Mouse (Mus musculus) forebrain, embryonic 16.5 days (tissue): ENCODE measurements at regions not wholly inside any gene's neighbourhood (a gene's known extent, or its start where the extent isn't known, plus 50 kb on each side); places are given as distances from the start of the nearest gene placed in this dataset.

Experiments
- ATAC-seq: fragments of 200-750 bp; cut with Nextera tagmentation; 2 replicates; pipeline ENCODE4 v1.8.0; 2017; ENCODE audit warnings: mild to moderate bottlenecking, moderate library complexity
- H3K27ac ChIP-seq: fragments of 300-500 bp; sonication (generic); 2 replicates; pipeline ENCODE4 v1.5.1; 2014; ENCODE audit warnings: low read length, control low read depth
- H3K27me3 ChIP-seq: fragments of 300-500 bp; sonication (generic); replicated peaks from 2 replicates; pipeline ENCODE4 v1.6.1; 2014; ENCODE audit warnings: low read length; ENCODE audit not compliant: control insufficient read depth, insufficient read depth
- H3K36me3 ChIP-seq: fragments of 300-500 bp; sonication (generic); 2 replicates; pipeline ENCODE4 v1.6.1; 2014; ENCODE audit not compliant: control insufficient read depth, insufficient read depth
- H3K4me1 ChIP-seq: fragments of 300-500 bp; sonication (generic); replicated peaks from 2 replicates; pipeline ENCODE4 v1.6.1; 2014; ENCODE audit warnings: low read length; ENCODE audit not compliant: control insufficient read depth, insufficient read depth
- H3K4me2 ChIP-seq: fragments of 300-500 bp; sonication (generic); 2 replicates; pipeline ENCODE4 v1.6.1; 2014; ENCODE audit warnings: mild to moderate bottlenecking, low read length, control low read depth
- H3K4me3 ChIP-seq: fragments of 300-500 bp; sonication (generic); replicated peaks from 2 replicates; pipeline ENCODE4 v1.5.1; 2014; ENCODE audit warnings: mild to moderate bottlenecking, low read length, control low read depth
- H3K9ac ChIP-seq: fragments of 300-500 bp; sonication (generic); replicated peaks from 2 replicates; pipeline ENCODE4 v1.6.1; 2014; ENCODE audit warnings: low read depth, low read length, control low read depth
- H3K9me3 ChIP-seq: fragments of 300-500 bp; sonication (generic); 2 replicates; pipeline ENCODE4 v1.6.1; 2016; ENCODE audit warnings: low read length; ENCODE audit not compliant: control insufficient read depth
- WGBS: fragments of 180-500 bp; shearing (Covaris S2); extraction: QIAGEN DNeasy Blood & Tissue Kit; methylation state at CpG from one replicate; pipeline ENCODE4 v1.1.7; 2014; 5-methylcytosine and 5-hydroxymethylcytosine counted together

DNA sequence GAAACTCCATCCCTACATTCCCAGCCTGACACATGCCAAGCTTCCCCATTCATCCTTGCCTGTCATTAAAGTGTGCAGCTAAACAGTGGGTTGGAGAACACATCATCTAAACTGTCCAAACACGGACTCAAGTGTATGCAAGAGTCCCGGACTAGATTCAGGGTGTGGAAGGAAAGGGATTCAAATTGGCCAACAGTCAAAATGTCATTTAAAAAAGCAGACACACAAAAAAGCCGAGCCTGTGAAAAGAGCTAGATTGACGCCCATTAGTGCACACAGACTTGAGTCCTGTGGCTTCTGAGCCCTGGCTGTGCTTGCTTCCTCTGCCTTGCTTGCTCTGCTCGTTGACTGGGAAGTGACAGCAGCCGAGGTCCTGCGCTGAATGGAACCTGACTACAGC, 181.5 kb downstream of the Kit start:
- Histone ChIP-seq H3K9me3 (no peaks in the 10 kb centered on the region), H3K4me2 (no peak overlapping the region; the same call in 1 of the 2 replicates), H3K36me3 (no peaks in the 10 kb centered on the region), H3K4me1 (peaks cover 15% of the 10 kb centered on the region), H3K27me3 (no peaks in the 10 kb centered on the region), H3K4me3 (no peak overlapping the region), H3K9ac (no peak overlapping the region; the same call in 1 of the 2 replicates), H3K27ac (no peak overlapping the region)
- WGBS: 14% methylated on average over 7 of the region's 7 CpGs
- ATAC-seq: peak; percentile 94

DNA sequence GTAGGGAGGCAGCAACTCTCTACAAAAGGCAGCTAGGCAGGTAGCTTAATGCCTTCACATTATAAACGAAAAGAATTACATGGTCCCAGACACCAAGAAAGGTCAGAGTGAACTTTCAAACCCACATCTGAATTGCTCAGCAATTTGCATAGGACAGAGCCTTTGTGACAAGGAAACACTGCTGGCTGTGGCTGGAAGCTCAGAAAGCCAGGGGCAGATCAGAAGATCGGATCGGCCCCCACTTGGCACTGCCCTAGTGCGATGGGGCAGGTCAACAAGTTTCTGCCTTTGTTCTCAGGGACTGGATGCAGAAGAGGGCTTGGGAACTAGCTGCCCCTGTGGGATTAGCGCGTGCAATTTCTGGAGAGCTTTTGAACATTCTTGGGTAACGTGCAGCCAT, 179.6 kb downstream of the Kit start:
- WGBS: 52% methylated on average over 7 of the region's 7 CpGs
- ATAC-seq: no peak
- Histone ChIP-seq H3K4me3 (no peak overlapping the region), H3K9ac (no peak overlapping the region), H3K27me3 (no peaks in the 10 kb centered on the region), H3K27ac (no peak overlapping the region), H3K4me2 (no peak overlapping the region), H3K9me3 (no peaks in the 10 kb centered on the region), H3K4me1 (peaks cover 15% of the 10 kb centered on the region), H3K36me3 (no peaks in the 10 kb centered on the region)

DNA sequence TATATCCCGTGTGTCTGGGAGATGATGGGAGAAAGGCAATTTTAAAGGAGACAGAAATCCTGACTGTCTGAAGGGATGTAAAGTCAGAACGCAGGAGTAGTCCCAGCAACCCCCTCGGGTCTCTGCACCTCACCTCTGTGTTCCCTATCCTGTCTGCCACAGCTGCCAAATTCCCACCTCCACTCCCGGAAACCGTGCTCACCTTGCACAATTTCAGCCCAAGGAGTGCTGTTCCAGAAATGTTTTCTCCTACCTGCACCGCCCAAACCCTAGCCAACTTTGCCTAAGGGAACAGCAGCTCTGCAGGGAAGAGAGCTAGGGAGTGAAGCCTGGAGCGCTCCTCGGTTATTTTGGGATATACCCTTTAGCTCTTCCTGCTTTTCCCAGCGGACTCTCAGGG, 170.6 kb downstream of the Kit start:
- ATAC-seq: no peak
- Histone ChIP-seq H3K4me2 (no peak overlapping the region), H3K27ac (no peak overlapping the region), H3K36me3 (no peaks in the 10 kb centered on the region), H3K9ac (no peak overlapping the region), H3K27me3 (no peaks in the 10 kb centered on the region), H3K4me1 (peaks cover 6% of the 10 kb centered on the region; the same call in 1 of the 2 replicates), H3K4me3 (no peak overlapping the region), H3K9me3 (no peaks in the 10 kb centered on the region)
- WGBS: 78% methylated on average over 9 of the region's 9 CpGs

DNA sequence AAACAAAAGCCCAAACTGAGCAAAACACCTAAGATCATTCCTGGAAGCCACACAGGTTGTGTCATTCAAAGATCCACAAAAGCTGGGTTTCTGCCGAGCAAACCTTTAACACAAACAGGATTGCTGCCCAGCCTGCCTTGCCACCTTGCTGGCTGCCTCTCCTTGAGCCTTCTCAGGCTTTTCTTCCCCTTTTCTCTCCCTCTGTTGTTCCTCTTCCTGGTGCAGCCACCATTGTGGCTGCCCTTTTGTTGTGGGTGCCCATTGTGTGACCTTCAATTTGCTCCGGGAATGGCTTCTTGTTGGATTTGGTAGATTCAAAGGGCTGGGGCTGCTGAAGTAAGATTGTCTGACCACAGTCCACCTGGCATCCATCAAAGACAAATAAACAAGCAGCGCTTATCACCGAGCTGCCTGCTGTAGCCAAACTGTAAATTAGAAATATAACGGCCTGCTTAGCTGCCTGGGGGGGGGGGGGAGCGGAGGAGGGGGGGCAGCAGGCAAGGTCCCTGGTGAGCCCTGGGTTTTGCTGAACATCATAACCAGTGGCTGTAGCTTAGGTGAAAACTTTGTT, 169.8 kb downstream of the Kit start:
- Histone ChIP-seq H3K9ac (no peak overlapping the region), H3K9me3 (no peaks in the 10 kb centered on the region), H3K4me2 (no peak overlapping the region), H3K27me3 (no peaks in the 10 kb centered on the region), H3K36me3 (no peaks in the 10 kb centered on the region), H3K4me3 (no peak overlapping the region), H3K27ac (no peak overlapping the region), H3K4me1 (peaks cover 6% of the 10 kb centered on the region; the same call in 1 of the 2 replicates)
- 7% methylated on average over 5 of the region's 6 CpGs for WGBS
- ATAC-seq: no peak

DNA sequence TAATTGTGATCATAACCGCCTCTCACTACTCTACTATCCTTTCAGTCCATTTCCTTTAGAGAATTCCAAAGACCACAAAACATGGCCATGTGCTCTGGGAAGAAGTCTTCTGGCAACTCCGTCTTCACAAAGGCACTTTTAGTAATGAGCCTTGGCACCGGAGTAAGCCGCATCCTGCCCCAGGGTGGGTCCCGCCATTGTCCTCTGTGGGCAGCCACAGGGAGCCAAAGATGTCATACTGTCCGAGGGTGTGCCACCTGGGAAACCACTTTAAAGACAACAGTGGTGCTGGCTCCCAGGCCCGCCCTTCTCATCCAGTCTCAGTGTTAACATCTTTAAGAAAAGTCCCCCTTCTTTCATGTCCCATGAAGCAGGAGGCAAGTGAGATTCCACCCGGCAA, 164.6 kb downstream of the Kit start:
- 51% methylated on average over 8 of the region's 8 CpGs for WGBS
- Histone ChIP-seq H3K9ac (no peak overlapping the region), H3K27me3 (no peaks in the 10 kb centered on the region), H3K36me3 (no peaks in the 10 kb centered on the region), H3K4me2 (no peak overlapping the region), H3K27ac (no peak overlapping the region), H3K9me3 (peaks cover 7% of the 10 kb centered on the region), H3K4me3 (no peak overlapping the region), H3K4me1 (peaks cover 5% of the 10 kb centered on the region; the same call in 1 of the 2 replicates)
- ATAC-seq: no peak

DNA sequence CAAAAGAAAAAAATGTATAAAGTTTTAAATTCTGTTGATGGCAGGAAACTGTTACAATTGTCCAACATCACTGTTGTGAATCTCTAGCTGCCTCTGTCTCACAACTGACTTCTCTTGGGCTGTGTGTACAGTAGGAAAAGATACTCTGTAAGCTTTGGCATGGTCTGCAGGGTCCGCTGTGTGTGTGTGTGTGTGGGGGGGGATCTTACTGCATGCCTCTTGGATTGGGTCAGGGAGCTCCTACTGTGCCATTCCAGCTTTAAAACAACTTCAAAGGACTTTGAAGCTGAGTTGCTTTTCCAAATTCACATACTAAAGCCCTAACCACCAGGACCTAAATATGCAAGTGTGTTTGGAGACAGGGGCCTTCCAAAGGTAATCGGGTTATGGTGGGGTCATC, 163.7 kb downstream of the Kit start:
- Histone ChIP-seq H3K27me3 (no peaks in the 10 kb centered on the region), H3K4me3 (no peak overlapping the region), H3K4me1 (peaks cover 4% of the 10 kb centered on the region; the same call in 1 of the 2 replicates), H3K36me3 (no peaks in the 10 kb centered on the region), H3K9ac (no peak overlapping the region), H3K4me2 (no peak overlapping the region), H3K27ac (no peak overlapping the region), H3K9me3 (peaks cover 7% of the 10 kb centered on the region)
- ATAC-seq: no peak
- WGBS: 65% methylated on average over 2 of the region's 2 CpGs

DNA sequence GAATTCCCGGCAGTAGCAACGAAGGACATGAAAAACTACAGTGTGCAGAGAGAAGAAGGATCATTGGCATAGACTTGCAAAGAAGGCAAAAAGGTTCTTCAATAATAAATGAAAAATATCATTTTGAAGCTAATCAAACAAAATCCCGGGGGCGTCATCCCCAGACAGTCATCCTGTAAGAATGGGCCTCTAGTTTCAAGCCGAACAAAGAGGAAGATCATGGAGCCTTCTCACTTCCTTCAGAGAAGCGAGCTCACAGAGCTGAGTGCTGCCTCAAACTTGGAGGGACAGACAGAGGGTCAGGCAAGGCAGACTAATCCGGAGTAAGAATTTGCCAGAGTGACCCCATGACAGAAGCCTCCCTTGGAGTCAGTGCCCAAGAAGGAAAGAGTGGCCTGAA, 163.0 kb downstream of the Kit start:
- no peak overlapping the region for H3K4me2 ChIP-seq
- peaks cover 4% of the 10 kb centered on the region; the same call in 1 of the 2 replicates for H3K4me1 ChIP-seq
- H3K9me3 ChIP-seq: peaks cover 7% of the 10 kb centered on the region
- no peaks in the 10 kb centered on the region for H3K27me3 ChIP-seq
- 86% methylated on average over 7 of the region's 7 CpGs for WGBS
- ATAC-seq: no peak
- H3K9ac ChIP-seq: no peak overlapping the region
- no peak overlapping the region for H3K27ac ChIP-seq
- H3K4me3 ChIP-seq: no peak overlapping the region
- H3K36me3 ChIP-seq: no peaks in the 10 kb centered on the region

DNA sequence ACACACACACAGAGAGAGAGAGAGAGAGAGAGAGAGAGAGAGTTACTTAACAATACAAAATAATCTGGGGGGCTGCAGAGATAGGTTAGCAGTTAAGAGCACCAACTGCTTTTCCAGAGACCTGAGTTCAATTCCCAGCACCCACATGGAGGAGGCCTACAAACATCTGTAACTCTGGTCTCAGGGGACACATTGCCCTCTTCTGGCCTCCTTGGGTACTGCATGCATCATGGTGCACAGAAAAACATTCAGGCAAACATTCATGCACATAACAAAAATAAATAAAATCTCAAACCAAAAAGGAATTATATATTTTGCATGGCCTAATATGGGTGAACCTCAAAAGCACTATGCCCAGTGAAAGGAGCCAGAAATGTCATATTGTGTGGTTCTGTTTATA, 161.6 kb downstream of the Kit start:
- ATAC-seq: no peak
- H3K27ac ChIP-seq: no peak overlapping the region
- no peak overlapping the region for H3K4me3 ChIP-seq
- peaks cover 4% of the 10 kb centered on the region; the same call in 1 of the 2 replicates for H3K4me1 ChIP-seq
- H3K9ac ChIP-seq: no peak overlapping the region
- no peaks in the 10 kb centered on the region for H3K36me3 ChIP-seq
- H3K9me3 ChIP-seq: peaks cover 7% of the 10 kb centered on the region
- H3K4me2 ChIP-seq: no peak overlapping the region
- no peaks in the 10 kb centered on the region for H3K27me3 ChIP-seq

DNA sequence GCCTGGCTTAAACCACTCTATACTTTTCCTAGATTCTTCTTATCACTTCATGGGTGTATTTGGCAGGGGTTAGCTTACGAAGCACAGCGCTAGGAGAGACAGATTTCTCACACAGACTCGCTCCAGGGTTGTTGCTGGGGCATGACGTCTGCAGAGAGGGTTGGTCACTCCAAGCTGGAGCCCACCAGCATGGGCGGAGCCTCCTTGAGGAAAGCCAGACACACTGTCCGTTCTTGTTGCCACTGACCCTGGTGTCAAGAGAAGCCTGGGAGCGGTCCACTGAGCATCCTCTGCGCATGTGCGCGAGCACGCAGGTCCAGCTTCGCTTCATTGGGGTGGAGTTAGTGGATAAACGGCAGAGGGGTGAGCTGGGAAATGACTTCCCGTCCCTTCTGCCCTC, 159.8 kb downstream of the Kit start:
- no peak overlapping the region for H3K4me3 ChIP-seq
- no peak overlapping the region for H3K9ac ChIP-seq
- ATAC-seq: no peak
- WGBS: 95% methylated on average over 14 of the region's 14 CpGs
- H3K27ac ChIP-seq: no peak overlapping the region
- H3K36me3 ChIP-seq: no peaks in the 10 kb centered on the region
- peaks cover 7% of the 10 kb centered on the region for H3K9me3 ChIP-seq
- H3K4me1 ChIP-seq: peaks cover 4% of the 10 kb centered on the region; the same call in 1 of the 2 replicates
- no peak overlapping the region for H3K4me2 ChIP-seq
- H3K27me3 ChIP-seq: no peaks in the 10 kb centered on the region

DNA sequence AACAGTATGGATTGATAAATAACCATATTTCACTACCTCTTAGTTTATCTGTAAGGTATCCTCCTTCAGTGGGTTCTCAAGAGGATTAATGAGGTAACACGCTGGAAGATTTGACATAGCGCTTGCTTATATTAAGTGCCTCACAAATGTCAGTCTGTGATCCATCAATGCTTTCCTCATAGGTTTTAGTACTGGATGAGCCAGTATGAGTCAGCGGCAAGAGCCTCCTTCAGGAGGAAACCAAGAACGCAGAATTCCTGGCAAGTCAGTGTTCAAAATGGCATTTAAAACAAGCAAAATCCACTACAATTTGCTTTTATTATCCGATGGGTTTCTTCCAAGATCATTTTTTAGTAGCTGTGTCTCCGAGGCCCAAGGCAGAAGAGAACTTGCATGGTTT, 159.3 kb downstream of the Kit start:
- no peak overlapping the region for H3K9ac ChIP-seq
- peaks cover 7% of the 10 kb centered on the region for H3K9me3 ChIP-seq
- no peaks in the 10 kb centered on the region; the same call in 1 of the 2 replicates for H3K4me1 ChIP-seq
- H3K4me2 ChIP-seq: no peak overlapping the region
- H3K4me3 ChIP-seq: no peak overlapping the region
- H3K27me3 ChIP-seq: no peaks in the 10 kb centered on the region
- H3K36me3 ChIP-seq: no peaks in the 10 kb centered on the region
- no peak for ATAC-seq
- whole genome bisulfite sequencing: 97% methylated on average over 6 of the region's 6 CpGs
- no peak overlapping the region for H3K27ac ChIP-seq
